Mouse (Mus musculus) activated CD4-positive, CD25-positive, alpha-beta regulatory T cell, adult 9 weeks (primary cell): Measurements from ENCODE around the gene Olfr808. TPM values are rescaled to one million over a fixed set of nuclear protein-coding genes. Genes with fewer than 3 reads are reported as not detected.

Source experiments
- polyA plus RNA-seq: library from polyadenylated mRNA; unstranded; fragments of 100-300 nt; shearing (Covaris generic); gene quantifications from one replicate; pipeline ENCODE4 v1.2.1, GENCODE M21; 2017

Olfr808 gene
- polyA plus RNA-seq: not detected

DNA sequence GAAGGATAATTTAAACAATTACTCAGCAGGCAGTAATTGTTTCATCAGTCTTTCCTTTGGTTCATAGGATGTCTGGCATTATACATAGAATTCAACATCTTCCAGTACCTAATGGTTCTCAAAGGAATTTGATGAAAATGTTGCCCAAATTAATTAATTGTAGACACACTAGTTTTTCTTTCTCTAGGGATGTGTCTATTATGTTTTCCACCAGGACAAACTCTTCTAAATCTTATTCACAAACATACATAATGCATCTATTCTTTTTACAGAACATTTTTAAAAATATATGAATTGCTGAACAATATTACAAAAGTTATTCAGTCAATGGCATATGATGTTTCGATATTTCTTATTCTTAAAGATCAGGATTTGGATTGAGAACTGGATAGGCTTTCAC is at the start of gene Olfr808:
Gene Olfr808 (plus strand): TSS at position 301 of the 400 bp plus-strand sequence.

DNA sequence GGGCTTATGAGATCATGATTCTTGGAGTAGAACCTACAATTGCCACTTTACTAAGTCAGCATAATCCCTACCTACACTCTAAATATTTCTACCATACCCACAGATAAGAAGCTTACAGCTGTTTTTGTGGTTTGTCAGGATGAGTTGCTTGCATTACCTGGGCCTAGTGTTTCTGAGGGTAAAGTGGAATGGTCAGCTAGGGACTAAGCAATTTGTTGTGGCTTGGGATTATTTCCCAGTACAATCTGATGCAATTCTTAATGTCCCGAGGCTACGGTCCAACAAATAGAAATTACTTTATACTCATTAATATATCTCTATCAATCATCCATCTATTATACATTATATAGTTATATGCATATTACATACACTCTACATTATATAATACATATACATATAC is 36.0 kb upstream of the Olfr808 start, which contains the start of gene Olfr805:
Gene Olfr805 (minus strand): TSS at position 101 of the 400 bp plus-strand sequence.

DNA sequence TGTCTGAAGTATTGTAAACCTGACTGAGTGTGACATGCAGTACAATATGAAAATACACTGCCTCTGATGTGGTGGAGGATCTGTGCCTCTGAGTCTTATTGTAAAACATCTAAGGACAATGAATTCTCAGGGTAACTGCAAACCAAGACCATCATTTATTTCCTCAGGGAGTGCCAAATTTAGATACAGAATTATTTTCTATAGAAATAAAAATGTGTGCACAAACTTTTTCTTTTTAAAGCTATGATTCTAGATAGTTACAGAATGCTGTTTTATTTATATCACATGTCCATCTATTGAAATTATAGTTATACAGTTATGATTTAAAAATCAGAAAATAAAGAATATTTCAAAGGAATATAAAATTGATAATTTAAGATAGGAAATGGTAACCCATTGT is 23.5 kb upstream of the Olfr808 start, which contains the start of gene Olfr806:
Gene Olfr806 (minus strand): TSS at position 101 of the 400 bp plus-strand sequence.

DNA sequence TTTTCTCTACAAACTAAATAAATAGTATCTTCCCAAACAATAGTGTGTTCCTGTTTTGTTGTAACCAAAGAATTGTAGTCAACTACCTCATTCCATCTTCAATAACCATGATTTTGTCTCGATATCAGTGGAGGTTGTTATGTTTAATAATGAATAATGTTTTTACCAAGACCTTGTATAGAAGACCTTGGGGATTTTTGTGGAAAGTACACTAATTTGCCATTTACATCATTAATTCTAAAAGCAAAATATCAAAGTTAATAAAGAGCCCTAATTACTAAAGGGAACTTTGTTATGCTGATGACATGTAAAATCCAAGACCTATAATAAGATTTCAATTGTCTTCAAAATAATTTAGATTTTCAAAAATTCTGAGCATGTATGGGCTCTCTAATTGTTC is 7.6 kb upstream of the Olfr808 start, which contains the start of gene Olfr807:
Gene Olfr807 (minus strand): TSS at position 101 of the 400 bp plus-strand sequence.

DNA sequence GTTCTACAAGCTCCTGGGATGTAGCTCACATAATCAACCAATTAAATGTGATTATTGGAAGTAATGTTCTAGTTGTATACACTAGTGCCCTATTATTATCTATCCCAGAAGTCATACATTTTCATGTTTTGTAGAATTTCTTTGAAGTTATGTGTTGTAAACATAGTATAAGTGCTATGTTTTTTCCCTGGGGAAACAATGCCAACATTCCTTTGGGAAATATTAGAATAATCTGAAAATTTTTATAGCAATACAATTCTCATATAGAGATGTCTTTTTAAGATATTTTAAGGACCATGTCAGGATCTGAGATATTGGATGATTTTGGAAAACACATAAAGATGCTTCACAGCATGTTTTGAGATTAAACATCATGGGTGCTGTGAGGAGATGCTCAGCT is 9.1 kb downstream of the Olfr808 start, which contains the start of gene Olfr809:
Gene Olfr809 (plus strand): TSS at position 301 of the 400 bp plus-strand sequence.

DNA sequence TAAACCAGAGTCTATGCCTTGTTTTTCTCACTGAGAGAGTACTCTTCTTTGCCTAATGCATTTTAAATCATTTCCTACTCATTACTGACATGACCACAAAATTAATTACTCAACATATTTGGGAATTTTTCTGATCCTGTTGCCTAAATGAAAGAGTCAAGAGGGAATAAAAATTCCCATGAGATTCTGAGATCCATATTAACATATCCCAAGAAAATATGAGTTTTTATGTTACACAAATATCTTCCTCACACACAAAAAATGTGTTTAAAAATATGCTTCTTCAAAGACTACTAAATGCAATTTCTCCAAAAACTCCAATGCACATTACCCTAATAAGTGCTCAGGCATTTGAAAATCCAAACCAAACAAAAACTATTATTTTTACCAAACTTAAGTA is 29.5 kb downstream of the Olfr808 start, which contains the start of gene Olfr810:
Gene Olfr810 (minus strand): TSS at position 101 of the 400 bp plus-strand sequence.

DNA sequence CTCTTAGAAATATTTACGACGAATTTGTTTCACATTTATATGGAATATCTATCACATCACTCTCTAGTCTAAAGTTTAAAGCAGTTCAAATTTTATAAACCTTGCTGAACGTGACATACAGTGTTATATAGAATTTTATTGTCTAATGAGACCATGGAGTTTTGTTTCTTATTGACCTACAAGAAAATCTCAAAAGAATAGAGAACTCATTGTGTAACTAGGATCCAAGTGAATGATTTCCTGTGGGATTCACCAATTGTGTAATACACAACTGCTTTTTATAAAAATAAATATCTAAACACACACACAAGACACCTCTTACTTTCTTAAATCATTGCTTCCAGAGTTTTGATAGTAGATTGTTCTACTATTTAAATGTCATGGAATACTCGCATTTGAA is 39.0 kb downstream of the Olfr808 start, which contains the start of gene Olfr811:
Gene Olfr811 (minus strand): TSS at position 101 of the 400 bp plus-strand sequence.

Other genes with a start within 250 kb of the Olfr808 start
- gene Olfr791, start 243.7 kb upstream of the Olfr808 start, polyA plus RNA-seq: not detected
- gene Olfr792, start 226.3 kb upstream of the Olfr808 start, polyA plus RNA-seq: not detected
- gene Olfr794, start 197.8 kb upstream of the Olfr808 start, polyA plus RNA-seq: not detected
- gene Olfr796, start 152.9 kb upstream of the Olfr808 start, polyA plus RNA-seq: not detected
- gene Olfr798, start 137.5 kb upstream of the Olfr808 start, polyA plus RNA-seq: not detected
- gene Olfr799, start 128.0 kb upstream of the Olfr808 start, polyA plus RNA-seq: not detected
- gene Olfr800, start 107.8 kb upstream of the Olfr808 start, polyA plus RNA-seq: not detected
- gene Olfr801, start 91.6 kb upstream of the Olfr808 start, polyA plus RNA-seq: not detected
- not detected for gene Olfr802, start 77.3 kb upstream of the Olfr808 start, polyA plus RNA-seq
- not detected for gene Olfr803, start 71.2 kb upstream of the Olfr808 start, polyA plus RNA-seq
- gene Olfr804, start 62.3 kb upstream of the Olfr808 start, polyA plus RNA-seq: not detected
- gene Olfr805, start 36.1 kb upstream of the Olfr808 start, polyA plus RNA-seq: not detected
- gene Olfr806, start 23.6 kb upstream of the Olfr808 start, polyA plus RNA-seq: not detected
- not detected for gene Olfr807, start 7.7 kb upstream of the Olfr808 start, polyA plus RNA-seq
- gene Olfr809, start 9.2 kb downstream of the Olfr808 start, polyA plus RNA-seq: not detected
- gene Olfr810, start 29.4 kb downstream of the Olfr808 start, polyA plus RNA-seq: not detected
- gene Olfr811, start 38.9 kb downstream of the Olfr808 start, polyA plus RNA-seq: not detected
- not detected for gene Olfr812, start 80.6 kb downstream of the Olfr808 start, polyA plus RNA-seq
- gene Olfr813, start 89.9 kb downstream of the Olfr808 start, polyA plus RNA-seq: not detected
- gene Olfr814, start 114.4 kb downstream of the Olfr808 start, polyA plus RNA-seq: 0.13 TPM
- gene Olfr815, start 140.4 kb downstream of the Olfr808 start, polyA plus RNA-seq: not detected
- gene Olfr816, start 150.1 kb downstream of the Olfr808 start, polyA plus RNA-seq: not detected
- not detected for gene Olfr818, start 183.6 kb downstream of the Olfr808 start, polyA plus RNA-seq
- not detected for gene Olfr819, start 201.8 kb downstream of the Olfr808 start, polyA plus RNA-seq
- not detected for gene Olfr247, start 210.7 kb downstream of the Olfr808 start, polyA plus RNA-seq
- gene Gm10310, start 219.6 kb downstream of the Olfr808 start, polyA plus RNA-seq: 0.06 TPM
- gene Olfr820, start 247.1 kb downstream of the Olfr808 start, polyA plus RNA-seq: not detected